In the genomic region with DNA sequence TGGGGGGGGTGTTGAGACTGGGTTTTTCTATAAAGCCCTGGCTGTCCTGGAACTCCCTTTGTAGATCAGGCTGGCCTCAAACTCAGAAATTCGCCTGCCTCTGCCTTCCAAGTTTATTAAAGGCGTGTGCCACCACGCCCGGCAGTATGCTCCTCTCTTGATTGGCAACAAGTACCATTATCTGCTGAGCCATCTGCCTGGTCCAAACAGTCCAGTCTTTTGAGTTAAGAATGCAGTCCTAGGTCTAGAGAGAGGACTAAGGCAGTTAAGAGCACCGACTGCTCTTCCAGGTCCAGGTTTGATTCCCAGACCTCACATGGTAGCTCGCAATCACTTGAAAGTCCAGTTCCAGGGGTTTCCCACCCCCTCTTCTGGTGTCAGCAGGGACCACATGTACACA, we compare ENCODE assay signal across 25 mouse cellular contexts.
"Had no signal": no experiment of that assay in that cellular context is flagged by ENCODE, and none has a peak within 500 bp of the region (broad histone marks: within the 10 kb centered on the region; RNA-seq: fewer than 3 reads in every experiment).

No protein-coding gene starts in this region.

- ATAC-seq: hindbrain, postnatal 0 days; intestine, postnatal 0 days had no signal

- H3K27ac ChIP-seq: gastrocnemius, adult 2 months; heart, adult 2 months; heart, embryonic 13.5 days; heart, embryonic 15.5 days; hindbrain, embryonic 13.5 days; hindbrain, embryonic 15.5 days; hindbrain, postnatal 0 days; layer of hippocampus, adult 2 months; left cerebral cortex, adult 2 months; limb, embryonic 10.5 days; limb, embryonic 12.5 days; liver, embryonic 13.5 days had no signal

- H3K27me3 ChIP-seq: heart, embryonic 13.5 days; heart, embryonic 15.5 days; hindbrain, embryonic 13.5 days; hindbrain, embryonic 15.5 days; limb, embryonic 12.5 days; liver, embryonic 13.5 days had no signal

- H3K9ac ChIP-seq: heart, embryonic 13.5 days; heart, embryonic 15.5 days; hindbrain, embryonic 13.5 days; hindbrain, embryonic 15.5 days; limb, embryonic 12.5 days; liver, embryonic 13.5 days had no signal

- H3K9me3 ChIP-seq: heart, embryonic 13.5 days; heart, embryonic 15.5 days; hindbrain, embryonic 13.5 days; hindbrain, embryonic 15.5 days; limb, embryonic 10.5 days; limb, embryonic 12.5 days; liver, embryonic 13.5 days had no signal

- H3K4me1 ChIP-seq: heart, embryonic 13.5 days; heart, embryonic 15.5 days; hindbrain, embryonic 13.5 days; hindbrain, embryonic 15.5 days; limb, embryonic 10.5 days; limb, embryonic 12.5 days had no signal

- DNase-seq: gastrocnemius, adult 2 months; gastrocnemius, postnatal 10 days; gastrocnemius, postnatal 25 days; heart, adult 11 months; heart, adult 2 months; heart, postnatal 14 days; heart, postnatal 36 days; kidney, adult 18-20 months; kidney, adult 8-10 months; kidney, postnatal 10 days; kidney, postnatal 25 days; kidney, postnatal 4 days; liver; liver, embryonic 13.5 days had no signal

- H3K4me3 ChIP-seq: gastrocnemius, adult 2 months; heart, adult 2 months; heart, embryonic 13.5 days; heart, embryonic 15.5 days; hindbrain, embryonic 13.5 days; hindbrain, embryonic 15.5 days; layer of hippocampus, adult 2 months; left cerebral cortex, adult 2 months; limb, embryonic 10.5 days; limb, embryonic 12.5 days; liver, embryonic 13.5 days had no signal

- H3K4me2 ChIP-seq: heart, embryonic 11.5 days; heart, embryonic 13.5 days; heart, embryonic 15.5 days; hindbrain, embryonic 13.5 days; hindbrain, embryonic 15.5 days; limb, embryonic 12.5 days; liver, embryonic 13.5 days had no signal
